Mouse (Mus musculus) hindbrain, embryonic 11.5 days (tissue): ENCODE data around the gene Acsl6. TPM values are rescaled to one million over a fixed set of nuclear protein-coding genes. Genes with fewer than 3 reads are reported as not detected.

Source experiments
- ATAC-seq: fragments of 200-750 bp; cut with Nextera tagmentation; 2 replicates; pipeline ENCODE4 v1.8.0; 2017; ENCODE audit warnings: mild to moderate bottlenecking, moderate TSS enrichment, moderate library complexity; ENCODE audit not compliant: low FRiP score
- DNase-seq: peaks from one replicate; pipeline ENCODE4 v3.0.0-alpha.2; 2015; ENCODE audit warnings: low spot score
- H3K27ac ChIP-seq: fragments of 300-500 bp; sonication (generic); 2 replicates; pipeline ENCODE4 v1.5.1; 2014; ENCODE audit warnings: mild to moderate bottlenecking, low read depth, low read length
- H3K27me3 ChIP-seq: fragments of 300-500 bp; sonication (generic); 2 replicates; pipeline ENCODE4 v1.6.1; 2014; ENCODE audit warnings: mild to moderate bottlenecking, low read length, moderate library complexity, mixed read lengths; ENCODE audit not compliant: control insufficient read depth, insufficient read depth
- H3K36me3 ChIP-seq: fragments of 300-500 bp; sonication (generic); 2 replicates; pipeline ENCODE4 v1.6.1; 2014; ENCODE audit warnings: mild to moderate bottlenecking, low read length, moderate library complexity, mixed read lengths; ENCODE audit not compliant: control insufficient read depth, insufficient read depth
- H3K4me1 ChIP-seq: fragments of 300-500 bp; sonication (generic); replicated peaks from 2 replicates; pipeline ENCODE4 v1.6.1; 2014; ENCODE audit warnings: low read length, mixed read lengths; ENCODE audit not compliant: control insufficient read depth, insufficient read depth
- H3K4me2 ChIP-seq: fragments of 300-500 bp; sonication (generic); replicated peaks from 2 replicates; pipeline ENCODE4 v1.6.1; 2014; ENCODE audit warnings: mild to moderate bottlenecking, low read depth, low read length
- H3K4me3 ChIP-seq: fragments of 300-500 bp; sonication (generic); 2 replicates; pipeline ENCODE4 v1.5.1; 2014; ENCODE audit warnings: low read depth, low read length
- H3K9ac ChIP-seq: fragments of 300-500 bp; sonication (generic); 2 replicates; pipeline ENCODE4 v1.6.1; 2014; ENCODE audit warnings: low read depth, low read length
- H3K9me3 ChIP-seq: fragments of 300-500 bp; sonication (generic); 2 replicates; pipeline ENCODE4 v1.6.1; 2016; ENCODE audit warnings: low read length; ENCODE audit not compliant: control insufficient read depth
- WGBS: fragments of 180-500 bp; shearing (Covaris S2); extraction: QIAGEN DNeasy Blood & Tissue Kit; methylation state at CpG from one replicate; pipeline ENCODE4 v1.1.7; 2014; 5-methylcytosine and 5-hydroxymethylcytosine counted together
- polyA plus RNA-seq: library from polyadenylated mRNA; unstranded; fragments of >200 nt; fragmentation: Nextera tagmentation; extraction: Ambion mirVana; gene quantifications from 2 replicates; pipeline ENCODE4 v1.2.1, GENCODE M21; 2014

Gene Acsl6
- polyA plus RNA-seq, 1 experiment from 2014 or later: 16.8 TPM

- WGBS: 21% methylated on average over 6 of the region's 6 CpGs
- peak overlapping the region; percentile 49 for H3K4me3 ChIP-seq
- DNase-seq (peak; percentile 49), ATAC-seq (peak; percentile 17; the same call in 1 of the 2 replicates)
- H3K36me3 ChIP-seq: no peaks in the 10 kb centered on the region
- H3K4me1 ChIP-seq: 0 out of 2 replicates have a peak, but pooled peaks cover 2% of the 10 kb centered on the region
- H3K27ac ChIP-seq: peak overlapping the region; percentile 79; the same call in 1 of the 2 replicates
- H3K4me2 ChIP-seq: peak overlapping the region; percentile 77
- no peak overlapping the region for H3K9ac ChIP-seq
- H3K27me3 ChIP-seq: no peaks in the 10 kb centered on the region
- H3K9me3 ChIP-seq: no peaks in the 10 kb centered on the region
These were observed 396 bp upstream of the Acsl6 start for GRCm38 (mm10) chr11:54303076-54303727.

GRCm38 (mm10) chr11:54304471-54304873 is 874 bp downstream of the Acsl6 start:
- ATAC-seq (peak; percentile 56), DNase-seq (no peak)
- H3K4me1 ChIP-seq: 0 out of 2 replicates have a peak, but pooled peaks cover 2% of the 10 kb centered on the region
- H3K9ac ChIP-seq: peak overlapping the region; percentile 65
- H3K27me3 ChIP-seq: no peaks in the 10 kb centered on the region
- H3K36me3 ChIP-seq: no peaks in the 10 kb centered on the region
- H3K4me3 ChIP-seq: peak overlapping the region; percentile 49
- 1% methylated on average over 7 of the region's 7 CpGs for WGBS
- no peaks in the 10 kb centered on the region for H3K9me3 ChIP-seq
- peak overlapping the region; percentile 77 for H3K4me2 ChIP-seq
- 0 out of 2 replicates have a peak overlapping the region, but pooled peaks have one; percentile 17 for H3K27ac ChIP-seq

- no peak overlapping the region for H3K4me3 ChIP-seq
- WGBS: 75% methylated on average over 3 of the region's 3 CpGs
- H3K9me3 ChIP-seq: no peaks in the 10 kb centered on the region
- no peak overlapping the region for H3K9ac ChIP-seq
- H3K27ac ChIP-seq: no peak overlapping the region
- no peaks in the 10 kb centered on the region for H3K36me3 ChIP-seq
- no peak for DNase-seq
- 0 out of 2 replicates have a peak, but pooled peaks cover 2% of the 10 kb centered on the region for H3K4me1 ChIP-seq
- H3K27me3 ChIP-seq: no peaks in the 10 kb centered on the region
- no peak for ATAC-seq
- H3K4me2 ChIP-seq: peak overlapping the region; percentile 77; the same call in 1 of the 2 replicates
These were observed 1.7 kb downstream of the Acsl6 start for GRCm38 (mm10) chr11:54305331-54305730.

- Histone ChIP-seq H3K36me3 (no peaks in the 10 kb centered on the region), H3K27ac (no peak overlapping the region), H3K27me3 (no peaks in the 10 kb centered on the region), H3K9me3 (no peaks in the 10 kb centered on the region), H3K4me3 (no peak overlapping the region), H3K4me2 (no peak overlapping the region), H3K4me1 (peaks cover 13% of the 10 kb centered on the region), H3K9ac (no peak overlapping the region)
- ATAC-seq (no peak), DNase-seq (peak; percentile 51)
- whole genome bisulfite sequencing: 82% methylated on average over 7 of the region's 7 CpGs
These were observed 3.7 kb downstream of the Acsl6 start for GRCm38 (mm10) chr11:54307139-54307816.

GRCm38 (mm10) chr11:54310588-54310987 is 7.0 kb downstream of the Acsl6 start:
- no peak overlapping the region for H3K27ac ChIP-seq
- no peak overlapping the region for H3K4me3 ChIP-seq
- H3K9me3 ChIP-seq: no peaks in the 10 kb centered on the region
- H3K4me2 ChIP-seq: no peak overlapping the region
- H3K4me1 ChIP-seq: peaks cover 19% of the 10 kb centered on the region
- H3K27me3 ChIP-seq: no peaks in the 10 kb centered on the region
- H3K9ac ChIP-seq: no peak overlapping the region
- ATAC-seq (no peak), DNase-seq (no peak)
- H3K36me3 ChIP-seq: no peaks in the 10 kb centered on the region
- WGBS: 83% methylated on average over 2 of the region's 2 CpGs

GRCm38 (mm10) chr11:54312021-54312420 is 8.4 kb downstream of the Acsl6 start:
- H3K4me3 ChIP-seq: no peak overlapping the region
- no peaks in the 10 kb centered on the region for H3K9me3 ChIP-seq
- 1% methylated on average over 5 of the region's 5 CpGs for WGBS
- peak; percentile 73 for ATAC-seq
- no peaks in the 10 kb centered on the region for H3K27me3 ChIP-seq
- peak; percentile 43 for DNase-seq
- H3K36me3 ChIP-seq: no peaks in the 10 kb centered on the region
- H3K9ac ChIP-seq: no peak overlapping the region; the same call in 1 of the 2 replicates
- H3K4me2 ChIP-seq: no peak overlapping the region
- H3K4me1 ChIP-seq: peaks cover 19% of the 10 kb centered on the region
- peak overlapping the region; percentile 77 for H3K27ac ChIP-seq

- peak; percentile 11 for DNase-seq
- no peak for ATAC-seq
- Histone ChIP-seq H3K4me1 (peaks cover 19% of the 10 kb centered on the region), H3K4me2 (no peak overlapping the region), H3K36me3 (no peaks in the 10 kb centered on the region), H3K9ac (0 out of 2 replicates have a peak overlapping the region, but pooled peaks have one; percentile 15), H3K27me3 (no peaks in the 10 kb centered on the region), H3K9me3 (no peaks in the 10 kb centered on the region), H3K27ac (peak overlapping the region; percentile 30; the same call in 1 of the 2 replicates), H3K4me3 (no peak overlapping the region)
- WGBS: 37% methylated on average over 1 of the region's 1 CpGs
These were observed 9.0 kb downstream of the Acsl6 start for GRCm38 (mm10) chr11:54312603-54313002.

- Histone ChIP-seq H3K4me2 (no peak overlapping the region), H3K27ac (no peak overlapping the region), H3K9me3 (no peaks in the 10 kb centered on the region), H3K9ac (no peak overlapping the region), H3K36me3 (no peaks in the 10 kb centered on the region), H3K4me3 (no peak overlapping the region), H3K27me3 (no peaks in the 10 kb centered on the region), H3K4me1 (peaks cover 19% of the 10 kb centered on the region)
- 71% methylated on average over 7 of the region's 7 CpGs for WGBS
- ATAC-seq (no peak), DNase-seq (no peak)
These were observed 10.1 kb downstream of the Acsl6 start for GRCm38 (mm10) chr11:54313391-54314360.
